Comparison of ENCODE assay signal across 29 mouse cellular contexts in genomic region chr17:84689316-84689715, GRCm38 (mm10). TPM values are rescaled to one million over a fixed set of nuclear protein-coding genes. Genes with fewer than 3 reads are reported as not detected.
DNase-seq lines count a peak whose midpoint lies in the region; ATAC-seq and TF ChIP-seq lines count a peak whose summit lies in the region.
"Had no signal": no experiment of that assay in that cellular context is flagged by ENCODE, and none has a peak within 500 bp of the region (broad histone marks: within the 10 kb centered on the region; RNA-seq: fewer than 3 reads in every experiment).

No protein-coding gene starts in this region.

- no peaks in the 10 kb centered on the region for H3K36me3 ChIP-seq in embryonic facial prominence, embryonic 13.5 days
- H3K36me3 ChIP-seq in embryonic facial prominence, embryonic 10.5 days (replicated peaks): no peaks in the 10 kb centered on the region
- peaks cover 18% of the 10 kb centered on the region; the same call in 1 of the 2 replicates for H3K36me3 ChIP-seq in liver, adult 2 months (ENCODE audit: control insufficient read depth, insufficient read depth, low read length)
- no peaks in the 10 kb centered on the region for H3K36me3 ChIP-seq in liver, embryonic 13.5 days
- peaks cover 49% of the 10 kb centered on the region for H3K36me3 ChIP-seq in small intestine, adult 2 months (ENCODE audit: control insufficient read depth, insufficient read depth, low read length)
- H3K36me3 ChIP-seq: G1E; hindbrain, embryonic 12.5 days; kidney, embryonic 15.5 days; lung, embryonic 15.5 days; midbrain, embryonic 10.5 days; midbrain, embryonic 15.5 days; neural tube, embryonic 15.5 days had no signal

- H3K27me3 ChIP-seq in embryonic facial prominence, embryonic 13.5 days: peaks cover 3% of the 10 kb centered on the region; the same call in 1 of the 2 replicates
- no peaks in the 10 kb centered on the region for H3K27me3 ChIP-seq in embryonic facial prominence, embryonic 10.5 days (replicated peaks; ENCODE audit: low read depth, poor library complexity, severe bottlenecking)
- H3K27me3 ChIP-seq in liver, adult 2 months (ENCODE audit: control insufficient read depth, insufficient read depth, low read length): no peaks in the 10 kb centered on the region
- no peaks in the 10 kb centered on the region for H3K27me3 ChIP-seq in liver, embryonic 13.5 days
- no peaks in the 10 kb centered on the region for H3K27me3 ChIP-seq in small intestine, adult 2 months (ENCODE audit: control insufficient read depth, insufficient read depth, low read length)
- H3K27me3 ChIP-seq: forebrain, embryonic 13.5 days; hindbrain, embryonic 12.5 days; kidney, embryonic 15.5 days; lung, embryonic 15.5 days; midbrain, embryonic 15.5 days; neural tube, embryonic 15.5 days had no signal

- intact Hi-C loops in gastrocnemius, postnatal 14 days (cut with DNase I; ENCODE audit: low total_unique reads): no loop called here

- H3K4me1 ChIP-seq in embryonic facial prominence, embryonic 13.5 days: peaks cover 38% of the 10 kb centered on the region
- H3K4me1 ChIP-seq in embryonic facial prominence, embryonic 10.5 days: peaks cover 38% of the 10 kb centered on the region
- H3K4me1 ChIP-seq in liver, adult 2 months (ENCODE audit: control insufficient read depth, insufficient read depth, low read length): peaks cover 34% of the 10 kb centered on the region
- 0 out of 2 replicates have a peak, but pooled peaks cover 6% of the 10 kb centered on the region for H3K4me1 ChIP-seq in liver, embryonic 13.5 days (replicated peaks)
- H3K4me1 ChIP-seq in small intestine, adult 2 months (ENCODE audit: control insufficient read depth, insufficient read depth, insufficient read length, low read length): peaks cover 23% of the 10 kb centered on the region
- H3K4me1 ChIP-seq: forebrain, embryonic 13.5 days; midbrain, embryonic 15.5 days; neural tube, embryonic 15.5 days had no signal

- H3K9ac ChIP-seq in embryonic facial prominence, embryonic 13.5 days: no peak overlapping the region
- peak overlapping the region; percentile 48; the same call in 1 of the 2 replicates for H3K9ac ChIP-seq in liver, adult 2 months (ENCODE audit: low read depth, low read length)
- no peak overlapping the region for H3K9ac ChIP-seq in liver, embryonic 13.5 days
- H3K9ac ChIP-seq: forebrain, embryonic 13.5 days; hindbrain, embryonic 12.5 days; kidney, embryonic 15.5 days; lung, embryonic 15.5 days; midbrain, embryonic 15.5 days; neural tube, embryonic 15.5 days had no signal

- WGBS in embryonic facial prominence, embryonic 13.5 days: 40% methylated on average over 5 of the region's 5 CpGs
- WGBS in embryonic facial prominence, embryonic 10.5 days: 76% methylated on average over 5 of the region's 5 CpGs
- 16% methylated on average over 5 of the region's 5 CpGs for WGBS in liver, adult 2 months
- WGBS in liver, embryonic 13.5 days (ENCODE audit: insufficient replicate concordance): 51% methylated on average over 5 of the region's 5 CpGs
- WGBS in small intestine, adult 2 months: 18% methylated on average over 5 of the region's 5 CpGs

- TF ChIP-seq CTCF in liver, adult 2 months (IDR thresholded peaks at IDR 0.05; ENCODE audit: low read depth, low read length): no peak
- no peak for TF ChIP-seq CTCF in small intestine, adult 2 months (IDR thresholded peaks at IDR 0.05; ENCODE audit: extremely low read depth, insufficient read length, insufficient replicate concordance, low read depth, low read length)

- H3K27ac ChIP-seq in embryonic facial prominence, embryonic 13.5 days: peak overlapping the region; percentile 44; the same call in 1 of the 2 replicates
- no peak overlapping the region for H3K27ac ChIP-seq in embryonic facial prominence, embryonic 10.5 days (replicated peaks)
- H3K27ac ChIP-seq in liver, adult 2 months (replicated peaks; ENCODE audit: insufficient read depth, low read depth, low read length): peak overlapping the region; percentile 99
- H3K27ac ChIP-seq in liver, embryonic 13.5 days: peak overlapping the region; percentile 64
- H3K27ac ChIP-seq in small intestine, adult 2 months (ENCODE audit: insufficient read depth, low read depth, low read length): peak overlapping the region; percentile 76
- H3K27ac ChIP-seq: forebrain, embryonic 13.5 days; hindbrain, embryonic 12.5 days; hindbrain, postnatal 0 days; kidney, embryonic 15.5 days; lung, embryonic 15.5 days; midbrain, embryonic 15.5 days; neural tube, embryonic 15.5 days had no signal

- no peak overlapping the region for H3K4me3 ChIP-seq in embryonic facial prominence, embryonic 13.5 days
- H3K4me3 ChIP-seq in embryonic facial prominence, embryonic 10.5 days: no peak overlapping the region
- H3K4me3 ChIP-seq in liver, adult 2 months (ENCODE audit: insufficient read depth, low read depth, low read length): no peak overlapping the region
- H3K4me3 ChIP-seq in liver, embryonic 13.5 days (replicated peaks): no peak overlapping the region
- H3K4me3 ChIP-seq in small intestine, adult 2 months (ENCODE audit: low read depth, low read length): no peak overlapping the region
- H3K4me3 ChIP-seq: forebrain, embryonic 13.5 days; hindbrain, embryonic 12.5 days; kidney, embryonic 15.5 days; lung, embryonic 15.5 days; midbrain, embryonic 10.5 days; midbrain, embryonic 15.5 days; neural tube, embryonic 15.5 days had no signal

- no peak for DNase-seq in embryonic facial prominence, embryonic 10.5 days (ENCODE audit: low spot score)
- peak; percentile 99 for DNase-seq in liver, adult 2 months (ENCODE audit: extremely low read depth, low read depth, low spot score)
- no peak for DNase-seq in liver
- DNase-seq in liver, embryonic 13.5 days: no peak
- DNase-seq in gastrocnemius, postnatal 14 days: no peak
- no peak for DNase-seq in urinary bladder, postnatal 4 days (ENCODE audit: low spot score in 2 of 2)
- DNase-seq: cerebellum, adult 2 months; cerebellum, postnatal 14 days; gastrocnemius, postnatal 36 days; heart, adult 18-20 months; heart, postnatal 36 days; layer of hippocampus, postnatal 36 days; left cerebral cortex, postnatal 4 days; retina, postnatal 1 day had no signal

- no peak overlapping the region for H3K4me2 ChIP-seq in embryonic facial prominence, embryonic 13.5 days
- no peak overlapping the region for H3K4me2 ChIP-seq in liver, embryonic 13.5 days
- H3K4me2 ChIP-seq: forebrain, embryonic 13.5 days; heart, embryonic 11.5 days; hindbrain, embryonic 12.5 days; kidney, embryonic 15.5 days; lung, embryonic 15.5 days; midbrain, embryonic 15.5 days; neural tube, embryonic 15.5 days had no signal

- no peaks in the 10 kb centered on the region for H3K9me3 ChIP-seq in embryonic facial prominence, embryonic 13.5 days
- no peaks in the 10 kb centered on the region for H3K9me3 ChIP-seq in embryonic facial prominence, embryonic 10.5 days
- no peaks in the 10 kb centered on the region for H3K9me3 ChIP-seq in liver, embryonic 13.5 days (replicated peaks)
- H3K9me3 ChIP-seq: forebrain, embryonic 13.5 days; G1E; hindbrain, embryonic 12.5 days; kidney, embryonic 15.5 days; lung, embryonic 15.5 days; midbrain, embryonic 10.5 days; midbrain, embryonic 15.5 days; neural tube, embryonic 15.5 days had no signal

- H3K79me2 ChIP-seq in liver, adult 2 months (ENCODE audit: control insufficient read depth, insufficient read depth, low read length): peaks cover under 1% of the 10 kb centered on the region; the same call in 1 of the 2 replicates

- TF ChIP-seq POLR2A in liver, adult 2 months (IDR thresholded peaks at IDR 0.05; ENCODE audit: extremely low read depth, insufficient read depth, low read length): no peak
- TF ChIP-seq POLR2A in small intestine, adult 2 months (IDR thresholded peaks at IDR 0.05; ENCODE audit: low read depth, low read length): no peak

- no peak for ATAC-seq in embryonic facial prominence, embryonic 13.5 days (ENCODE audit: insufficient number of reproducible peaks, insufficient read depth, low FRiP score, low TSS enrichment, low read depth)
- peak; percentile 56; the same call in 1 of the 2 replicates for ATAC-seq in liver, embryonic 13.5 days (ENCODE audit: low read depth)
- ATAC-seq: forebrain, embryonic 13.5 days; hindbrain, postnatal 0 days; midbrain, embryonic 15.5 days had no signal

RNA-seq across cellular contexts. Expression of gene Abcg5, which starts 6.5 kb away (rescaled TPM):
- 3.0 and 4.8 TPM in 2 replicates for polyA plus RNA-seq in embryonic facial prominence, embryonic 13.5 days (2015; fragmentation: Nextera tagmentation; extraction: Ambion mirVana)
- polyA plus RNA-seq in embryonic facial prominence, embryonic 10.5 days (2016; fragmentation: Nextera tagmentation; extraction: Ambion mirVana): 1.3 and 1.6 TPM in 2 replicates
- total RNA-seq in liver, adult 2 months (2014; rRNA removed): 109 and 133 TPM in 2 replicates
- 100 and 118 TPM in 2 replicates for polyA plus RNA-seq in liver, adult 2 months (2012; rRNA removed)
- 0.23 and 0.34 TPM in 2 replicates for polyA plus RNA-seq in liver, embryonic 13.5 days (2015; fragmentation: Nextera tagmentation; extraction: Ambion mirVana)
- 73.5 and 335 TPM in 2 replicates for polyA plus RNA-seq in small intestine, adult 2 months (2012; rRNA removed)
- not detected for total RNA-seq in gastrocnemius, postnatal 14 days (2021)
- total RNA-seq: adrenal gland, postnatal 36 days; gastrocnemius, postnatal 36 days; heart, adult 18-20 months; heart, postnatal 36 days; layer of hippocampus, postnatal 36 days; megakaryocyte progenitor cell, adult 5-6 weeks had no signal
- polyA plus RNA-seq: G1E had no signal

RNA-seq across cellular contexts. Expression of gene Abcg8, which starts 13.2 kb away (rescaled TPM):
- 0.14 and 0.28 TPM in 2 replicates for polyA plus RNA-seq in embryonic facial prominence, embryonic 13.5 days (2015; fragmentation: Nextera tagmentation; extraction: Ambion mirVana)
- 0.10 and 0.15 TPM in 2 replicates for polyA plus RNA-seq in embryonic facial prominence, embryonic 10.5 days (2016; fragmentation: Nextera tagmentation; extraction: Ambion mirVana)
- total RNA-seq in liver, adult 2 months (2014; rRNA removed): 65.5 and 71.1 TPM in 2 replicates
- 91.6 and 115 TPM in 2 replicates for polyA plus RNA-seq in liver, adult 2 months (2012; rRNA removed)
- polyA plus RNA-seq in liver, embryonic 13.5 days (2015; fragmentation: Nextera tagmentation; extraction: Ambion mirVana): 0.40 and 0.44 TPM in 2 replicates
- polyA plus RNA-seq in small intestine, adult 2 months (2012; rRNA removed): 62.7 and 289 TPM in 2 replicates
- total RNA-seq in gastrocnemius, postnatal 14 days (2021): not detected
- total RNA-seq: adrenal gland, postnatal 36 days; gastrocnemius, postnatal 36 days; heart, adult 18-20 months; heart, postnatal 36 days; hindbrain, postnatal 0 days; layer of hippocampus, postnatal 36 days; left cerebral cortex, postnatal 4 days; megakaryocyte progenitor cell, adult 5-6 weeks had no signal
- polyA plus RNA-seq: cerebellum, adult 2 months; cortical plate, adult 2 months; G1E; heart, embryonic 11.5 days; hindbrain, postnatal 0 days; lung, embryonic 15.5 days; midbrain, embryonic 15.5 days had no signal

Comparison
In these comparisons a context has a peak if more than half of its experiments do, and no peak if none do; other contexts are left out.
1. RNA of gene Abcg5, which starts 6.5 kb away (polyA plus RNA-seq): 73.5 to 335 TPM in small intestine, adult 2 months and 100 to 118 TPM in liver, adult 2 months; 3.0 to 4.8 TPM in embryonic facial prominence, embryonic 13.5 days, 1.3 to 1.6 TPM in embryonic facial prominence, embryonic 10.5 days and 0.23 to 0.34 TPM in liver, embryonic 13.5 days; every median in the first group is over 10 times any median in the second.
2. RNA of gene Abcg8, which starts 13.2 kb away (polyA plus RNA-seq): 62.7 to 289 TPM in small intestine, adult 2 months and 91.6 to 115 TPM in liver, adult 2 months; 0.40 to 0.44 TPM in liver, embryonic 13.5 days, 0.14 to 0.28 TPM in embryonic facial prominence, embryonic 13.5 days and 0.10 to 0.15 TPM in embryonic facial prominence, embryonic 10.5 days; every median in the first group is over 10 times any median in the second.